Mouse (Mus musculus) heart, adult 18-20 months (tissue): ENCODE data around the gene Olfr1132. TPM values are rescaled to one million over a fixed set of nuclear protein-coding genes. Genes with fewer than 3 reads are reported as not detected.
"Not testable (repeated sequence)": the region's sequence is repeated elsewhere in the genome, so short reads cannot be mapped to it uniquely, and the experiment has no call there.

ENCODE experiments used
- DNase-seq, 2 experiments: peaks; one replicate each; pipeline ENCODE4 v3.0.0; 2021 to 2022; ENCODE audit warnings: mixed read lengths in 1 of 2
- long read RNA-seq, 2 experiments: library from polyadenylated mRNA; stranded (forward); transcript quantifications; one replicate each; pipeline ENCODE4 v2.0.0; 2021
- total RNA-seq, 2 experiments: library from RNA; stranded (reverse); gene quantifications; 2 replicates each; pipeline ENCODE4 v1.2.3; 2021

Gene Olfr1132
- total RNA-seq: not detected
- long read RNA-seq, experiment 1: 0 reads
- long read RNA-seq, experiment 2: 0 reads

GRCm38 (mm10) chr2:87637435-87637834 lies at the start of gene Olfr1132:
TSS of gene Olfr1132 (minus strand) at chr2:87637535.
- no peak for DNase-seq

- no peak for DNase-seq
Measured at GRCm38 (mm10) chr2:87673564-87673963, 36.2 kb upstream of the Olfr1132 start, which contains the start of gene Olfr1135. TSS of gene Olfr1135 (minus strand) at chr2:87673664.

- no peak for DNase-seq
Measured at GRCm38 (mm10) chr2:87658360-87658759, 21.0 kb upstream of the Olfr1132 start, which contains the start of gene Olfr1134. TSS of gene Olfr1134 (minus strand) at chr2:87658460.

- DNase-seq: no peak
Measured at GRCm38 (mm10) chr2:87647274-87647673, 9.9 kb upstream of the Olfr1132 start, which contains the start of gene Olfr1133. TSS of gene Olfr1133 (minus strand) at chr2:87647374.

GRCm38 (mm10) chr2:87642441-87642840 lies 5.1 kb upstream of the Olfr1132 start:
- no peak for DNase-seq

GRCm38 (mm10) chr2:87626804-87627203 lies 10.5 kb downstream of the Olfr1132 start, which contains the start of gene Olfr1131:
TSS of gene Olfr1131 (plus strand) at chr2:87627104.
- DNase-seq: no peak

- not testable (repeated sequence) for DNase-seq
Measured at GRCm38 (mm10) chr2:87605912-87606311, 31.4 kb downstream of the Olfr1132 start, which contains the start of gene Olfr1130. TSS of gene Olfr1130 (plus strand) at chr2:87606212.

Other genes with a start within 250 kb of the Olfr1132 start
- not detected for gene Olfr1123, start 220.9 kb downstream of the Olfr1132 start, total RNA-seq
- not detected for gene Olfr1124, start 207.3 kb downstream of the Olfr1132 start, total RNA-seq
- gene Olfr1126, start 183.6 kb downstream of the Olfr1132 start, total RNA-seq: not detected
- not detected for gene Pramel7, start 140.4 kb downstream of the Olfr1132 start, total RNA-seq
- gene Pramel6, start 131.0 kb downstream of the Olfr1132 start, total RNA-seq: not detected
- gene Olfr153, start 105.7 kb downstream of the Olfr1132 start, total RNA-seq: not detected
- gene Olfr1128, start 92.0 kb downstream of the Olfr1132 start, total RNA-seq: not detected
- gene Olfr1129, start 63.6 kb downstream of the Olfr1132 start, total RNA-seq: not detected
- not detected for gene Olfr1130, start 31.3 kb downstream of the Olfr1132 start, total RNA-seq
- gene Olfr1131, start 10.4 kb downstream of the Olfr1132 start, total RNA-seq: not detected
- not detected for gene Olfr1133, start 9.8 kb upstream of the Olfr1132 start, total RNA-seq
- not detected for gene Olfr1134, start 20.9 kb upstream of the Olfr1132 start, total RNA-seq
- not detected for gene Olfr1135, start 36.1 kb upstream of the Olfr1132 start, total RNA-seq
- not detected for gene Olfr1136, start 56.4 kb upstream of the Olfr1132 start, total RNA-seq
- gene Olfr1137, start 75.6 kb upstream of the Olfr1132 start, total RNA-seq: not detected
- gene Olfr1138, start 102.4 kb upstream of the Olfr1132 start, total RNA-seq: not detected
- gene Olfr1140, start 106.2 kb upstream of the Olfr1132 start, total RNA-seq: not detected
- gene Olfr1141, start 116.5 kb upstream of the Olfr1132 start, total RNA-seq: not detected
- not detected for gene Olfr152, start 141.9 kb upstream of the Olfr1132 start, total RNA-seq
- not detected for gene Olfr1143, start 163.1 kb upstream of the Olfr1132 start, total RNA-seq
- not detected for gene Olfr1145, start 172.3 kb upstream of the Olfr1132 start, total RNA-seq
- gene Olfr1148, start 193.0 kb upstream of the Olfr1132 start, total RNA-seq: not detected
- gene Olfr1150-ps1, start 206.5 kb upstream of the Olfr1132 start, total RNA-seq: not detected
- gene Olfr1151, start 218.3 kb upstream of the Olfr1132 start, total RNA-seq: not detected
- gene Olfr1152, start 229.0 kb upstream of the Olfr1132 start, total RNA-seq: not detected